Comparison of ENCODE assay signal across 1 mouse cellular context in the genomic region with DNA sequence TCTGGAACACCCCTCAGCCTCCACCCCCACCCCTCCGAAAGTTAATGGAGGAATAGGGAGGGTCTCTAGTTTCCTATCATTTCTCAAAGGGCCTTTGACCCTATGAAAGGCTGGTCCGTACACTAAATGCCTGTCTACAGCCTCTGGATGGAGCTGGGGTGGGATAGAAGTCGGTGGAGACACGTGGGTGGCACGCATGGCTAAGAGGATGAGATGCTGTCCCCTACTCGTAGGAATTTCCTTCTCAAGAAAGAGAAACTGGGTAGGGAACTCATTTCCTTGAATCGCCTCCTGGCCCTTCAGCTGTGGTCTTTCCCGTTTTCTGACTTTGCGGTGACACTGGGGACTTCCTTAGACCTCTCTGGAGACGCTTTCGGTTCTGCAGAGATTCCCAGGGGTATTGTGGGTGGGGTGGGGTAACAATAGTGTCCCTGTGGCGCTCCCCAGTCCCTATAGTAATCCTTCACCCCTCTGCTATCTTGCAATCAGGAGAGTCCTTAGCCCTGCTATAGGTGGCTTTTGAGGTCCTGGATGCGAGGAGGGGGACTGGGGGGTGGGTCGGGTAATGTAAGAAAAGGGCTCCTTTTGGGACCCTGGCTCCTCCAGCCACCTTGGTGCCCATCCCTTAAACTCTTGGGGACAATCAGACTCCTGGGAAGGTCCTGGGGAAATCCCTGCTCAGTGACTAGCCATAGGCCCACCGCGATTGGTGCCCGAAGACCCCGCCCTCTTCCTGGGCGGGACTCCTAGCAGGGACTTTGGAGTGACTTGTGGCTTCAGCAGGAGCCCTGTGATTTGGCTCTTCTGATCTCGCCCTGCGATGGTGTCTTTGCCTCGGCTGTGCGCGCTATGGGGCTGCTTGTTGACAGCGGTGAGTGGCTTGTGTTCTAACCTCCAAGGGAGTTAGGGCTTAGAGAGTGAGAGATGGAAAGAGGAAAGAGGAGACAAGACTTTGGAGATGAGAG.
A peak's percentile ranks its signal among the peaks of the same experiment; 100 is the strongest.
TF ChIP-seq lines count a peak whose summit lies in the region.

A gene (plus strand): TSS at position 740 of the 965 bp plus-strand sequence.

TF ChIP-seq in CH12.LX, 34 proteins besides CTCF, POLR2A, EP300 and RAD21 (continued from another document):
- TF ChIP-seq CHD1 (IDR thresholded peaks at IDR 0.05; ENCODE audit: low read depth, low read length) (no peak), BHLHE40 (IDR thresholded peaks at IDR 0.05; ENCODE audit: low read depth, low read length) (peak; percentile 93), POLR2AphosphoS2 (IDR thresholded peaks at IDR 0.05; ENCODE audit: low read depth, low read length) (peak; percentile 72; the same call in 1 of the 2 replicates), MAX (IDR thresholded peaks at IDR 0.05; ENCODE audit: low read length) (peak; percentile 88), RCOR1 (conservative IDR thresholded peaks at IDR 0.05; ENCODE audit: low read depth, low read length) (peak; percentile 80; the same call in 1 of the 2 replicates), USF2 (conservative IDR thresholded peaks at IDR 0.05; ENCODE audit: low read depth, low read length) (no peak), MAFK (IDR thresholded peaks at IDR 0.05; ENCODE audit: insufficient replicate concordance, low read length) (peak; percentile 75), CHD2 (IDR thresholded peaks at IDR 0.05; ENCODE audit: low read length) (peak; percentile 60), TCF12 (IDR thresholded peaks at IDR 0.05; ENCODE audit: low read depth, low read length) (peak; percentile 87), HCFC1 (IDR thresholded peaks at IDR 0.05; ENCODE audit: low read depth, low read length) (peak; percentile 30; the same call in 1 of the 2 replicates)
